In the genomic region with DNA sequence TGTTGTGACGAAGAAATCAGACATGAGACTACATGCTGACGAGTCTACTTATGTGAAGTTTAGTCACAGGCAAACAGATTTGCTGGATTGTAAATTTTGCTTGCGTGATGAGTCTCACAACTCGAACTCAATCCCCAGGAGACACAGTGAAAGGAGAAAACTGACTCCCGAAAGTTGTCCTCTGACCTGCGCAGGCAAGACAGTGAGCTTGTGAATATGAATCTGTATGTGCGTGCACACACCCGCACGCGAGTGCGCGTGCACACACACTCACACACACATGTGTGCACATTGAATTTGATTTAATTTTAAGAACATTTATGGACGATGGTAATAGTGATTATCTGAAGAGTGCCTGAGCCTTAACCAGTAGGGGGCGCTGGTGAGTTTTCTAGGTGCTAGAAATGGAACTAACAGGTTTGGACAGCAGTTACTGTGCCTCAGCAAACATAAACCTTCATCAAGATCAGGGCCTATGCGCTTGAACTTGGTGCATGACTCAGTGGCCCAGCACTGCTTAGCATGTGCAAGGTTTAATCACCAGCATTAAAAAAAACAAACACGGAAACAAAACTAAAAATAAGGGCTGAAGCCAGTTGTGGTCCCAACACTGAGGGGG, we compare ENCODE assay signal across 9 mouse cellular contexts. TPM values are rescaled to one million over a fixed set of nuclear protein-coding genes. Genes with fewer than 3 reads are reported as not detected.
DNase-seq lines count a peak whose midpoint lies in the region; ATAC-seq and TF ChIP-seq lines count a peak whose summit lies in the region.
"Had no signal": no experiment of that assay in that cellular context is flagged by ENCODE, and none has a peak within 500 bp of the region (broad histone marks: within the 10 kb centered on the region; RNA-seq: fewer than 3 reads in every experiment).

No protein-coding gene starts in this region.

- H3K4me3 ChIP-seq in heart, adult 2 months = no peak overlapping the region
- no peak overlapping the region for H3K4me3 ChIP-seq in hindbrain, postnatal 0 days (ENCODE audit: low read length)
- H3K4me3 ChIP-seq in olfactory bulb, adult 2 months (ENCODE audit: insufficient read depth, low read depth, low read length) = no peak overlapping the region
- H3K4me3 ChIP-seq: embryonic facial prominence, embryonic 15.5 days had no signal

- H3K79me2 ChIP-seq in heart, adult 2 months (replicated peaks; ENCODE audit: control insufficient read depth, insufficient read depth, low read length) = no peaks in the 10 kb centered on the region

- TF ChIP-seq EP300 in heart, adult 2 months (IDR thresholded peaks at IDR 0.05; ENCODE audit: insufficient read depth, low read depth, low read length) = no peak

- H3K27ac ChIP-seq in heart, adult 2 months = no peak overlapping the region
- H3K27ac ChIP-seq in hindbrain, postnatal 0 days = no peak overlapping the region
- H3K27ac ChIP-seq in olfactory bulb, adult 2 months (ENCODE audit: insufficient read depth, low read depth, low read length) = peak overlapping the region; percentile 24; the same call in 1 of the 2 replicates
- H3K27ac ChIP-seq: embryonic facial prominence, embryonic 15.5 days had no signal

- no peak for TF ChIP-seq POLR2A in heart, adult 2 months (IDR thresholded peaks at IDR 0.05; ENCODE audit: insufficient read depth, low read depth, low read length)
- no peak for TF ChIP-seq POLR2A in olfactory bulb, adult 2 months (IDR thresholded peaks at IDR 0.05; ENCODE audit: insufficient read depth, low read depth, low read length)

- ATAC-seq in hindbrain, postnatal 0 days = no peak

- H3K4me2 ChIP-seq in hindbrain, postnatal 0 days (ENCODE audit: low read depth, low read length) = no peak overlapping the region
- H3K4me2 ChIP-seq: embryonic facial prominence, embryonic 15.5 days had no signal

- TF ChIP-seq CTCF in heart, adult 2 months (IDR thresholded peaks at IDR 0.05) = peak; percentile 93
- TF ChIP-seq CTCF in hindbrain, postnatal 0 days (IDR thresholded peaks at IDR 0.05; ENCODE audit: low read depth) = peak; percentile 88
- peak; percentile 46; the same call in 1 of the 2 replicates for TF ChIP-seq CTCF in olfactory bulb, adult 2 months (IDR thresholded peaks at IDR 0.05; ENCODE audit: insufficient read depth, low read depth, low read length)

- 33% methylated on average over 16 of the region's 16 CpGs for WGBS in heart, adult 2 months
- WGBS in hindbrain, postnatal 0 days = 34% methylated on average over 16 of the region's 16 CpGs
- whole genome bisulfite sequencing in olfactory bulb, adult 2 months = 32% methylated on average over 16 of the region's 16 CpGs

- no peaks in the 10 kb centered on the region for H3K36me3 ChIP-seq in heart, adult 2 months (ENCODE audit: control insufficient read depth, insufficient read depth, low read length)
- H3K36me3 ChIP-seq in hindbrain, postnatal 0 days (ENCODE audit: insufficient read depth, low read length) = no peaks in the 10 kb centered on the region
- H3K36me3 ChIP-seq: embryonic facial prominence, embryonic 15.5 days had no signal

- H3K4me1 ChIP-seq in heart, adult 2 months (ENCODE audit: control insufficient read depth, insufficient read depth, low read length) = peaks cover 1% of the 10 kb centered on the region
- H3K4me1 ChIP-seq in hindbrain, postnatal 0 days (ENCODE audit: insufficient read depth, low read length) = no peaks in the 10 kb centered on the region
- peaks cover 28% of the 10 kb centered on the region for H3K4me1 ChIP-seq in olfactory bulb, adult 2 months (ENCODE audit: control insufficient read depth, insufficient read depth, low read length)
- H3K4me1 ChIP-seq: embryonic facial prominence, embryonic 15.5 days had no signal

- no peaks in the 10 kb centered on the region for H3K9me3 ChIP-seq in hindbrain, postnatal 0 days (ENCODE audit: low read length)
- H3K9me3 ChIP-seq: embryonic facial prominence, embryonic 15.5 days had no signal

- DNase-seq in heart, adult 2 months = peak; percentile 66 to 78
- DNase-seq in heart, postnatal 25 days (ENCODE audit: low spot score) = no peak
- peak; percentile 84 to 90 for DNase-seq in adrenal gland, adult 18-20 months (ENCODE audit: low spot score in 2 of 2)
- peak; percentile 90 for DNase-seq in embryo, embryonic 11 days
- DNase-seq in hindbrain, postnatal 0 days (ENCODE audit: low spot score) = peak; percentile 89
- peak; percentile 62 to 69 for DNase-seq in left cerebral cortex, postnatal 36 days (ENCODE audit: low spot score in 2 of 2)
- peak; percentile 77 for DNase-seq in thymus, postnatal 0 days (ENCODE audit: low spot score)

- no peak overlapping the region for H3K9ac ChIP-seq in heart, adult 2 months (ENCODE audit: low read depth, low read length)
- no peak overlapping the region for H3K9ac ChIP-seq in hindbrain, postnatal 0 days (replicated peaks; ENCODE audit: low read length)
- H3K9ac ChIP-seq: embryonic facial prominence, embryonic 15.5 days had no signal

- intact Hi-C loops in heart, adult 2 months (cut with DNase I) = loop anchor here (5.0 kb wide), 1 partner anchor 50 kb away; a partner anchor contains a TSS
- intact Hi-C loops in heart, postnatal 25 days (cut with DNase I) = loop anchor here (1.0 to 2.0 kb wide), 2 partner anchors 117 to 161 kb away; no protein-coding TSS in a partner anchor
- intact Hi-C loops in left cerebral cortex, postnatal 36 days (cut with DNase I) = loop anchor here (2.0 kb wide), 1 partner anchor 119 kb away; no protein-coding TSS in a partner anchor

- no peaks in the 10 kb centered on the region for H3K27me3 ChIP-seq in heart, adult 2 months (ENCODE audit: control insufficient read depth, insufficient read depth, low read length)
- H3K27me3 ChIP-seq in hindbrain, postnatal 0 days (ENCODE audit: insufficient read depth, low read length) = no peaks in the 10 kb centered on the region

RNA-seq across cellular contexts. Expression of a gene that starts 35.4 kb away (rescaled TPM):
- 1 to 10 TPM; 1.6 to 1.8 TPM for total RNA-seq in heart, adult 2 months (2021)
- polyA plus RNA-seq in heart, adult 2 months (2012; rRNA removed) = 0.06 TPM in 2 replicates
- 1 to 10 TPM; 1.4 to 1.5 TPM for total RNA-seq in heart, postnatal 25 days (2021)
- under 1 TPM in 1 of 2 experiments, not detected in 1; 0.07 TPM for total RNA-seq in adrenal gland, adult 18-20 months (2021)
- total RNA-seq in hindbrain, postnatal 0 days (2014; rRNA removed) = 0.73 and 1.2 TPM in 2 replicates
- 0.52 and 0.61 TPM in 2 replicates for polyA plus RNA-seq in hindbrain, postnatal 0 days (2015; fragmentation: Nextera tagmentation; extraction: Ambion mirVana)
- 1 to 10 TPM in 1 of 2 experiments, under 1 TPM in 1; 0.84 to 1.2 TPM for total RNA-seq in left cerebral cortex, postnatal 36 days (2021)
- not detected in 2 replicates for polyA plus RNA-seq in olfactory bulb, adult 2 months (2012; ENCODE audit: insufficient read depth, insufficient read length, low replicate concordance, missing spikeins)
- polyA plus RNA-seq in thymus, postnatal 0 days (2015; fragmentation: Nextera tagmentation; extraction: Ambion mirVana) = not detected in 2 replicates

RNA-seq across cellular contexts. Expression of a gene that starts 51.3 kb away (rescaled TPM):
- total RNA-seq in heart, adult 2 months (2021) = 1 to 10 TPM; 2.3 to 2.5 TPM
- polyA plus RNA-seq in heart, adult 2 months (2012; rRNA removed) = 3.0 and 4.0 TPM in 2 replicates
- total RNA-seq in heart, postnatal 25 days (2021) = 1 to 10 TPM; 2.6 to 5.3 TPM
- total RNA-seq in adrenal gland, adult 18-20 months (2021) = 1 to 10 TPM; 3.6 to 4.1 TPM
- 13.3 and 22.0 TPM in 2 replicates for total RNA-seq in hindbrain, postnatal 0 days (2014; rRNA removed)
- 11.0 and 12.0 TPM in 2 replicates for polyA plus RNA-seq in hindbrain, postnatal 0 days (2015; fragmentation: Nextera tagmentation; extraction: Ambion mirVana)
- total RNA-seq in left cerebral cortex, postnatal 36 days (2021) = 10 to 100 TPM; 15.5 to 24.2 TPM
- not detected in 2 replicates for polyA plus RNA-seq in olfactory bulb, adult 2 months (2012; ENCODE audit: insufficient read depth, insufficient read length, low replicate concordance, missing spikeins)
- 22.4 and 22.8 TPM in 2 replicates for polyA plus RNA-seq in thymus, postnatal 0 days (2015; fragmentation: Nextera tagmentation; extraction: Ambion mirVana)

RNA-seq across cellular contexts. Expression of a gene that starts 51.5 kb away (rescaled TPM):
- total RNA-seq in heart, adult 2 months (2021) = 10 to 100 TPM; 45.5 to 48.0 TPM
- 46.6 and 84.3 TPM in 2 replicates for polyA plus RNA-seq in heart, adult 2 months (2012; rRNA removed)
- 10 to 100 TPM; 48.0 to 53.0 TPM for total RNA-seq in heart, postnatal 25 days (2021)
- 10 to 100 TPM; 57.8 to 60.1 TPM for total RNA-seq in adrenal gland, adult 18-20 months (2021)
- total RNA-seq in hindbrain, postnatal 0 days (2014; rRNA removed) = 150 and 157 TPM in 2 replicates
- polyA plus RNA-seq in hindbrain, postnatal 0 days (2015; fragmentation: Nextera tagmentation; extraction: Ambion mirVana) = 171 and 173 TPM in 2 replicates
- total RNA-seq in left cerebral cortex, postnatal 36 days (2021) = 10 to 100 TPM; 50.9 to 59.8 TPM
- polyA plus RNA-seq in olfactory bulb, adult 2 months (2012; ENCODE audit: insufficient read depth, insufficient read length, low replicate concordance, missing spikeins) = not detected in 2 replicates
- 132 and 138 TPM in 2 replicates for polyA plus RNA-seq in thymus, postnatal 0 days (2015; fragmentation: Nextera tagmentation; extraction: Ambion mirVana)

RNA-seq across cellular contexts. Expression of a gene that starts 53.8 kb away (rescaled TPM):
- total RNA-seq in heart, adult 2 months (2021) = under 1 TPM; 0.11 to 0.23 TPM
- polyA plus RNA-seq in heart, adult 2 months (2012; rRNA removed) = 0.53 and 0.61 TPM in 2 replicates
- total RNA-seq in heart, postnatal 25 days (2021) = under 1 TPM; 0.22 to 0.29 TPM
- total RNA-seq in adrenal gland, adult 18-20 months (2021) = 1 to 10 TPM; 6.8 to 8.8 TPM
- 5.5 and 7.8 TPM in 2 replicates for total RNA-seq in hindbrain, postnatal 0 days (2014; rRNA removed)
- 6.1 and 6.6 TPM in 2 replicates for polyA plus RNA-seq in hindbrain, postnatal 0 days (2015; fragmentation: Nextera tagmentation; extraction: Ambion mirVana)
- total RNA-seq in left cerebral cortex, postnatal 36 days (2021) = 10 to 100 TPM; 72.6 to 78.9 TPM
- polyA plus RNA-seq in olfactory bulb, adult 2 months (2012; ENCODE audit: insufficient read depth, insufficient read length, low replicate concordance, missing spikeins) = not detected in 2 replicates
- 0.18 and 0.24 TPM in 2 replicates for polyA plus RNA-seq in thymus, postnatal 0 days (2015; fragmentation: Nextera tagmentation; extraction: Ambion mirVana)
